Mouse (Mus musculus) erythroblast, embryonic 14.5 days (primary cell): ENCODE results near the gene Ttl. TPM values are rescaled to one million over a fixed set of nuclear protein-coding genes. Genes with fewer than 3 reads are reported as not detected.

Experiments used
- H3K27me3 ChIP-seq: 2 replicates; pipeline ENCODE4 v1.6.1; 2012; ENCODE audit warnings: inconsistent platforms; ENCODE audit not compliant: control insufficient read depth
- H3K36me3 ChIP-seq: 2 replicates; pipeline ENCODE4 v1.6.1; 2012; ENCODE audit warnings: mild to moderate bottlenecking, inconsistent platforms; ENCODE audit not compliant: control insufficient read depth
- H3K4me1 ChIP-seq: 2 replicates; pipeline ENCODE4 v1.6.1; 2012; ENCODE audit warnings: inconsistent platforms; ENCODE audit not compliant: control insufficient read depth
- H3K4me3 ChIP-seq: replicated peaks from 2 replicates; pipeline ENCODE3; 2012; ENCODE audit warnings: moderate library complexity, mild to moderate bottlenecking, inconsistent platforms
- H3K9me3 ChIP-seq: 2 replicates; pipeline ENCODE4 v1.6.1; 2012; ENCODE audit warnings: low read length, inconsistent platforms, mixed read lengths; ENCODE audit not compliant: control insufficient read depth
- GATA1 ChIP-seq: IDR thresholded peaks from 2 replicates; pipeline ENCODE4 v1.6.1; 2012; ENCODE audit warnings: low read length, inconsistent platforms, mixed read lengths
- TAL1 ChIP-seq: IDR thresholded peaks from 3 replicates; pipeline ENCODE4 v1.6.1; 2012; ENCODE audit warnings: low read length, inconsistent platforms, mixed read lengths
- polyA plus RNA-seq: library from polyadenylated mRNA; stranded (reverse); fragments of >175 nt; gene quantifications from 2 replicates; pipeline ENCODE4 v1.2.3, GENCODE M21; 2012

The Ttl gene
- polyA plus RNA-seq, 1 experiment: 0.06 TPM

DNA sequence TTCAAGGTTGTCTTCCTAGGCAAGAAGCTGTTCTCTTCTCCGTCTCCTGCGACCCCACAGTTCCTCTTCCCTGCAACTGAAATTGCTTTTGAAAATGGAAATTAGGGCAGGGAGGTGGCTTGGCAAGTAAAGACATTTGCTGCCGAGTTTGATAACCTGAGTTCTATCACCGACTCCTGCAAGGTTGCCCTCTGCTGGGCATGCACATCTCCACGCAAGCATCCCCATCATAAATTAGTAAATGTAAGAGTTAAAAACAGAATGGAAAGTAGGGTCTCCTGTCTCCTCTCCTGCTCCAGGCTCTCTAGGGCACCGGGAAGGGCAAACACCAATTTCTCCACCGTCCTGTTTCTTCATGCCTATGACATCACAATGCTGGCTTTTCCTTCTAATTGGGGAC lies 66.5 kb downstream of the Ttl start:
- H3K36me3 ChIP-seq: peaks cover 36% of the 10 kb centered on the region
- H3K9me3 ChIP-seq: no peaks in the 10 kb centered on the region
- peaks cover 33% of the 10 kb centered on the region for H3K4me1 ChIP-seq
- no peak overlapping the region for H3K4me3 ChIP-seq
- TF ChIP-seq GATA1 (no peak), TAL1 (no peak)
- no peaks in the 10 kb centered on the region for H3K27me3 ChIP-seq

DNA sequence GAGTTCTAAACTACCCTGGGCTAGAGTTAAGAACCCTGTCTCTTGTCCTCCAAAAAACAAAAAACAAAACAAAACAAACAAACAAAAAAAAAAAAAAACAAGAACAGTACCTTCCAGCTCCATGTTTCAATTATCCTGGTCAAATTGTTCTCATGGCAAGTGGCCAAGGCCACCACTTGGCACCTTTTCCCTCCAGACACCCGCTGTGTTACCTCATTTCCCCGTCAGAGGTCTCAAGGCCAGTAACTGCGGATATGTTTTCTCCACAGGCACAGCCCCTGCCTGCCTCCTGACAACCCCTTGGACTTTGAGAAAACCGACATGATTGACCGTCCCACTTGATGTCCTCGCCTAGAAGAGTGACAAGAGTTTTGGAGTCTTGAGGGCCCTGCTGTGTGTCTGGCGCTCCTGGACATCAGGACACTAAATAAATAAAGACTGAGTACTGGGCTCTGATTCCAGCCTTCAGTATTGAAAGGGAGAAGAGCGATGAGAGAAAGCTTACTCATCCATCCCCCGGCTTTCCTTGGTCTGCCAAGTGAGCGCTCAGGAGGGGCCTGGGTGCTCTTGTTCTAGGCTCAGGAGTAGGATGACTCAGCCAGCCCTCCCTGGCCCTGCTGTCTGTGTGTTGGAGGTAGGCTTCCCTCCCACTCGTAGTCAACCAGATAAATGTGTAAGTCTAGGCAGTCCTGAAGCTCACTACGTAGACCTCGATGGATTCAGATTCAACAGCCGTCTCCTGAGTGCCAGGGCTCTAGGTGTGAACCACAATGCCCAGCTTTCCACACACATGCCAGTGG lies 67.5 kb downstream of the Ttl start:
- H3K4me1 ChIP-seq: peaks cover 33% of the 10 kb centered on the region
- H3K9me3 ChIP-seq: no peaks in the 10 kb centered on the region
- no peaks in the 10 kb centered on the region for H3K27me3 ChIP-seq
- TF ChIP-seq GATA1 (no peak), TAL1 (no peak)
- peaks cover 34% of the 10 kb centered on the region for H3K36me3 ChIP-seq
- H3K4me3 ChIP-seq: no peak overlapping the region

DNA sequence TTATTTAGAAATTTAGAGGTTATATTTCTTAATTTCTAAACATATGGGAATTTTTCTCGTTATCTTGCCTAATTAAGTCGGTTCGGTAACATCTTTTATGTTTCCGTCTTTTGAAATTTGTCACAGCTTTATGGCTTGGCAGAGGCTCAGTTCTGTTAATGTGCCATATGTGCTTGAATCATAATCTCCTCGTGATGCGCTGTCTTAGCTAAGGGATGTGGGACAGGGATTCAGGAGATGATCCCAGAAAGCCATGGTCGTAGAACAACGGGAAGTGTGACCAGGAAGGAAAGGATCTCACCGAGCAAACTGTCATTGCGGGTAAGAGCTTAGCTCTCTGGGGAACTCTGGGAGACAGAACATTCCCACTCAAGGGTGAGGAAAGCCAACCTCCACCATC lies 74.2 kb downstream of the Ttl start:
- Histone ChIP-seq H3K4me1 (no peaks in the 10 kb centered on the region), H3K4me3 (no peak overlapping the region), H3K27me3 (peaks cover 11% of the 10 kb centered on the region), H3K9me3 (no peaks in the 10 kb centered on the region), H3K36me3 (peaks cover 5% of the 10 kb centered on the region)
- TF ChIP-seq TAL1: no peak
- no peak for TF ChIP-seq GATA1

Other genes with a start within 250 kb of the Ttl start
- gene Tmem87b, start 247.8 kb upstream of the Ttl start, polyA plus RNA-seq: 0.05 and 0.08 TPM in 2 replicates
- not detected in 2 replicates for gene Fbln7, start 203.0 kb upstream of the Ttl start, polyA plus RNA-seq
- not detected in 2 replicates for gene Zc3h8, start 121.9 kb upstream of the Ttl start, polyA plus RNA-seq
- 0.17 and 0.26 TPM in 2 replicates for gene Zc3h6, start 98.5 kb upstream of the Ttl start, polyA plus RNA-seq
- gene Gm10762, start 98.2 kb upstream of the Ttl start, polyA plus RNA-seq: 0.26 and 0.27 TPM in 2 replicates
- not detected in 2 replicates for gene Vinac1, start 17.8 kb upstream of the Ttl start, polyA plus RNA-seq
- gene Polr1b, start 35.1 kb downstream of the Ttl start, polyA plus RNA-seq: 0.15 TPM in 2 replicates
- gene Chchd5, start 63.8 kb downstream of the Ttl start, polyA plus RNA-seq: 0.43 and 1.6 TPM in 2 replicates
- gene Slc20a1, start 132.8 kb downstream of the Ttl start, polyA plus RNA-seq: 13.6 and 18.4 TPM in 2 replicates
- 3.9 and 5.0 TPM in 2 replicates for gene Ckap2l, start 231.3 kb downstream of the Ttl start, polyA plus RNA-seq
- 0.02 TPM in 1 of 2 replicates, not detected in the other for gene Il1a, start 244.0 kb downstream of the Ttl start, polyA plus RNA-seq